Mouse (Mus musculus): ENCODE measurements around the gene Arhgap27. TPM values are rescaled to one million over a fixed set of nuclear protein-coding genes. Genes with fewer than 3 reads are reported as not detected.
"Not testable (repeated sequence)": the region's sequence is repeated elsewhere in the genome, so short reads cannot be mapped to it uniquely, and the experiment has no call there.

The Arhgap27 gene
- polyA plus RNA-seq, 1 experiment from 2014 or later: 6.4 TPM

GRCm38 (mm10) chr11:103307910-103308309 lies 55.6 kb downstream of the Arhgap27 start:
- H3K4me1 ChIP-seq: peaks cover 9% of the 10 kb centered on the region; the same call in 1 of the 2 replicates
- no peak overlapping the region for H3K9ac ChIP-seq
- H3K4me2 ChIP-seq (replicated peaks): no peak overlapping the region
- H3K36me3 ChIP-seq: no peaks in the 10 kb centered on the region
- H3K27me3 ChIP-seq (replicated peaks): 0 out of 2 replicates have a peak, but pooled peaks cover 3% of the 10 kb centered on the region
- no peak for ATAC-seq (ENCODE audit: low FRiP score, low read depth)
- WGBS: 77% methylated on average over 8 of the region's 8 CpGs
- no peaks in the 10 kb centered on the region for H3K9me3 ChIP-seq
- no peak overlapping the region for H3K27ac ChIP-seq
- no peak overlapping the region for H3K4me3 ChIP-seq

DNA sequence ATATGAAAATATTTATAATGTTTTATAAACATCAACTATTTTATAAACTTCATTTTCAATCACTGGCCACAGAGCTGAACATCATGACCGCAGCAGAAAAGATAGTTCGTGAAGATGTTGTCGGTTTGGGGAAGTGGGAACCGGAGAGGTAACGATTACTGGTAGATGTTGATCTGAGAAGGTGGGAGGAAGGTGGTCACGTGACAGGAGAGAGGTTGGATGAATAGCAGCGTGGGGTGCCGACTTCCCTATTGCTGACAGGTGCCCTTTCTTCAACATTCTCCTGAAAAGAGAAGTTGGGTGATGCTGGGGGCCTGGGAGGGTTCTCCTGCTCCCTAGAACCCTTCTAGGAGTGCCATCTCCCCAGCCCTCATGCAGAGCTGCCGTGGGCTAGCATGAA lies 59.0 kb downstream of the Arhgap27 start:
- 84% methylated on average over 9 of the region's 9 CpGs for WGBS

DNA sequence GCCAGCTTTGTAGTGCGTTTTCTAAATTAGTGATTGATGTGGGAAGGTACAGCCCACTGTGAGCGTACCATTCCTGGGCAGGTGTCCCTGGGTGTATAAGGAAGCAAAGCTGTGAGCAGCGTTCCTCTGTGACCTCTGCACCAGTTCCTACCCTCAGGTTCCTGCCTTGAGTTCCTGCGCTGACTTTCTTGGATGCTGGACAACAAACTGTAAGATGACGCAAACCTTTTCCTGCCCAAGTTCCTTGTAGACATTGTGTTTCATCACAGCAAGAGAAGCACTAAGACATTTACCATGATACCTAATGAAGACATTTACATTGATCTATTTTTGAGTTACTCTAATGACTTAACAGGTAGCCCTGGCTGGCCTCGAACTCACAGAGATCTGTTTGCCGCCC lies 68.7 kb downstream of the Arhgap27 start:
- H3K4me2 ChIP-seq (replicated peaks): no peak overlapping the region

More for the DNA sequence above, 59.0 kb downstream of the Arhgap27 start:
- H3K36me3 ChIP-seq: no peaks in the 10 kb centered on the region
- no peak overlapping the region for H3K27ac ChIP-seq
- no peaks in the 10 kb centered on the region for H3K27me3 ChIP-seq (replicated peaks)
- H3K4me1 ChIP-seq: no peaks in the 10 kb centered on the region
- no peak for ATAC-seq (ENCODE audit: low FRiP score, low read depth)
- H3K4me3 ChIP-seq: no peak overlapping the region
- no peak overlapping the region for H3K9ac ChIP-seq
- H3K4me2 ChIP-seq (replicated peaks): no peak overlapping the region
- H3K9me3 ChIP-seq: no peaks in the 10 kb centered on the region

GRCm38 (mm10) chr11:103294066-103294465 lies 69.4 kb downstream of the Arhgap27 start:
- no peak overlapping the region for H3K9ac ChIP-seq
- no peaks in the 10 kb centered on the region for H3K27me3 ChIP-seq (replicated peaks)
- no peak for ATAC-seq (ENCODE audit: low FRiP score, low read depth)
- H3K9me3 ChIP-seq: no peaks in the 10 kb centered on the region
- WGBS: 81% methylated on average over 6 of the region's 6 CpGs
- no peak overlapping the region for H3K27ac ChIP-seq
- no peak overlapping the region for H3K4me3 ChIP-seq
- no peaks in the 10 kb centered on the region for H3K36me3 ChIP-seq
- no peak overlapping the region for H3K4me2 ChIP-seq (replicated peaks)
- H3K4me1 ChIP-seq: no peaks in the 10 kb centered on the region

More for the DNA sequence above, 68.7 kb downstream of the Arhgap27 start:
- Histone ChIP-seq H3K4me3 (no peak overlapping the region), H3K27ac (no peak overlapping the region), H3K27me3 (replicated peaks) (no peaks in the 10 kb centered on the region), H3K4me1 (no peaks in the 10 kb centered on the region), H3K9ac (no peak overlapping the region), H3K9me3 (no peaks in the 10 kb centered on the region), H3K36me3 (no peaks in the 10 kb centered on the region)
- 93% methylated on average over 7 of the region's 7 CpGs for WGBS
- ATAC-seq (ENCODE audit: low FRiP score, low read depth): no peak

DNA sequence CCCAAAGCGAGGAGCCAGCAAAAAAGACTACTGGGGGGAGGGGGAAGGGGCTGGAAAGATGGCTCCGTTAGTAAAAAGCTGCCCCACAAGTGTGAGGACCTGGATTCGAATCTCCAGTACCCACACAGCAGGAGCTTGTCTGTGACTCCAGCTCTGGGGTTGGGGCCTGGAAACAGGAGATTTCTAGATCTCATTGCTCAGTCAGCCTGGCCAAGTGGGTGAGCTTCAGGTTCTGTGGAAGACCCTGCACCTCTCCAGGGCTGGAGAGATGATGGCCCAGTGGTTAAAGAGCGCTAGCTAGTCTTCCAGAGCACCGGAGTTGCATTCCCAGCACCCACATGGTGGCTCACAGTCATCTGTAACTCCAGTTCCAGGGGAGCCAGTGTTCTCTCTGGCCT lies 70.6 kb downstream of the Arhgap27 start:
- Histone ChIP-seq H3K9me3 (no peaks in the 10 kb centered on the region), H3K4me3 (no peak overlapping the region), H3K36me3 (no peaks in the 10 kb centered on the region), H3K27me3 (replicated peaks) (no peaks in the 10 kb centered on the region), H3K9ac (no peak overlapping the region), H3K4me1 (no peaks in the 10 kb centered on the region), H3K4me2 (replicated peaks) (no peak overlapping the region), H3K27ac (no peak overlapping the region)
- no peak for ATAC-seq (ENCODE audit: low FRiP score, low read depth)
- WGBS: 81% methylated on average over 5 of the region's 5 CpGs

GRCm38 (mm10) chr11:103292152-103292889 lies 71.2 kb downstream of the Arhgap27 start:
- Histone ChIP-seq H3K9me3 (no peaks in the 10 kb centered on the region), H3K4me3 (no peak overlapping the region), H3K9ac (no peak overlapping the region), H3K36me3 (no peaks in the 10 kb centered on the region), H3K4me1 (no peaks in the 10 kb centered on the region), H3K27me3 (replicated peaks) (no peaks in the 10 kb centered on the region), H3K27ac (no peak overlapping the region), H3K4me2 (replicated peaks) (0 out of 2 replicates have a peak overlapping the region, but pooled peaks have one; percentile 12)
- WGBS: 21% methylated on average over 14 of the region's 14 CpGs
- ATAC-seq (ENCODE audit: low FRiP score, low read depth): no peak

DNA sequence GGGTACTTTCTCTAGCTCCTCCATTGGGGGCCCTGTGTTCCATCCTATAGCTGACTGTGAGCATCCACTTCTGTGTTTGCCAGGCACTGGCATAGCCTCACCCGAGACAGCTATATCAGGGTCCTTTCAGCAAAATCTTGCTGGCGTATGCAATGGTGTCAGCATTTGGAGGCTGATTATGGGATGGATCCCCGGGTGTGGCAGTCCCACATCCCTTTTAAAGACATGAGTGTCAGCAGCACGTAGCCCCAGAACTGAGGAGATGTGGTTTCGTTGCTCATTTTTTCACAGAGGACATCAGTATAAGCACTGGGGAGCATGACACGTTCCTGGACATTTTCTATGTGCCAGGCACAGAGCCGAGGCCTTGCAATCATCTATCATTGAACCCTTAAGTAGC lies 72.7 kb downstream of the Arhgap27 start:
- WGBS: 92% methylated on average over 7 of the region's 7 CpGs
- H3K4me2 ChIP-seq (replicated peaks); H3K27me3 ChIP-seq (replicated peaks); H3K4me3 ChIP-seq; H3K4me1 ChIP-seq; H3K36me3 ChIP-seq; H3K9ac ChIP-seq; H3K27ac ChIP-seq; H3K9me3 ChIP-seq; ATAC-seq (ENCODE audit: low FRiP score, low read depth): not testable (repeated sequence)

GRCm38 (mm10) chr11:103288291-103288963 lies 75.1 kb downstream of the Arhgap27 start:
- H3K4me1 ChIP-seq: no peaks in the 10 kb centered on the region
- no peak overlapping the region for H3K4me3 ChIP-seq
- no peak overlapping the region for H3K4me2 ChIP-seq (replicated peaks)
- no peak overlapping the region for H3K9ac ChIP-seq
- H3K27ac ChIP-seq: no peak overlapping the region
- no peaks in the 10 kb centered on the region for H3K36me3 ChIP-seq
- no peaks in the 10 kb centered on the region for H3K9me3 ChIP-seq
- ATAC-seq (ENCODE audit: low FRiP score, low read depth): no peak
- no peaks in the 10 kb centered on the region for H3K27me3 ChIP-seq (replicated peaks)
- 78% methylated on average over 16 of the region's 16 CpGs for WGBS

- Histone ChIP-seq H3K36me3 (no peaks in the 10 kb centered on the region), H3K9me3 (no peaks in the 10 kb centered on the region), H3K27me3 (replicated peaks) (no peaks in the 10 kb centered on the region), H3K9ac (no peak overlapping the region), H3K27ac (no peak overlapping the region), H3K4me3 (no peak overlapping the region), H3K4me2 (replicated peaks) (no peak overlapping the region), H3K4me1 (no peaks in the 10 kb centered on the region)
- ATAC-seq (ENCODE audit: low FRiP score, low read depth): no peak
- 88% methylated on average over 5 of the region's 5 CpGs for WGBS
Measured at GRCm38 (mm10) chr11:103286910-103287309, 76.6 kb downstream of the Arhgap27 start.

DNA sequence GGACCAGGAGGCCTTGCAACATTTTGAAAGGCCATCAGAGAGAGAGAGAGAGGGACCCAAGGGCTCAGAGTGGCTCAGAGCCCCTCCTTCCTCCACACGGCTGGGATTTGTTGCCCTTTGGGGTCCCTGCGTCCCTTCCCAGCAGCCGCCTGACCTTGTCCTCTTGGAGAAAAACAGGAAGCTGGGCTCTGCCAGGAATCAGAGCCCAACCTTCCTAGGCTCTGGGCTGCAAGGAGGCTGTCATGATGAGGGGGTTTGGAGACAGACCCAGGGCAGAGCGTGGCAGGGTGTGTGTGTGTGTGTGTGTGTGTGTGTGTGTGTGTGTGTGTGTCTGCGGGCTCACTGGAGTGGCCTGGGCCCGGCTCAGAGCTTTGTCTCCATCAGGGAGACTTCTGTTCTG lies 77.5 kb downstream of the Arhgap27 start:
- Histone ChIP-seq H3K27me3 (replicated peaks) (no peaks in the 10 kb centered on the region), H3K4me2 (replicated peaks) (no peak overlapping the region), H3K4me3 (no peak overlapping the region), H3K9ac (no peak overlapping the region), H3K27ac (no peak overlapping the region), H3K36me3 (no peaks in the 10 kb centered on the region), H3K4me1 (no peaks in the 10 kb centered on the region), H3K9me3 (no peaks in the 10 kb centered on the region)
- 64% methylated on average over 6 of the region's 6 CpGs for WGBS
- ATAC-seq (ENCODE audit: low FRiP score, low read depth): no peak

GRCm38 (mm10) chr11:103285276-103285675 lies 78.2 kb downstream of the Arhgap27 start:
- ATAC-seq (ENCODE audit: low FRiP score, low read depth): no peak
- Histone ChIP-seq H3K36me3 (no peaks in the 10 kb centered on the region), H3K4me3 (no peak overlapping the region), H3K9me3 (no peaks in the 10 kb centered on the region), H3K4me2 (replicated peaks) (no peak overlapping the region), H3K9ac (no peak overlapping the region), H3K27ac (no peak overlapping the region), H3K4me1 (no peaks in the 10 kb centered on the region), H3K27me3 (replicated peaks) (no peaks in the 10 kb centered on the region)
- 82% methylated on average over 10 of the region's 10 CpGs for WGBS

GRCm38 (mm10) chr11:103281784-103282183 lies 81.7 kb downstream of the Arhgap27 start:
- no peaks in the 10 kb centered on the region for H3K9me3 ChIP-seq
- H3K4me1 ChIP-seq: no peaks in the 10 kb centered on the region
- H3K9ac ChIP-seq: no peak overlapping the region
- H3K36me3 ChIP-seq: no peaks in the 10 kb centered on the region
- H3K27me3 ChIP-seq (replicated peaks): no peaks in the 10 kb centered on the region
- no peak overlapping the region for H3K4me2 ChIP-seq (replicated peaks)
- no peak overlapping the region for H3K27ac ChIP-seq
- ATAC-seq (ENCODE audit: low FRiP score, low read depth): no peak
- WGBS: 67% methylated on average over 7 of the region's 7 CpGs
- no peak overlapping the region for H3K4me3 ChIP-seq
